Mouse (Mus musculus) ES-E14 (cell line): ENCODE data around the gene Siah1a. TPM values are rescaled to one million over a fixed set of nuclear protein-coding genes. Genes with fewer than 3 reads are reported as not detected.

ENCODE experiments used
- DNase-seq: peaks from one replicate; pipeline ENCODE4 v3.0.0-alpha.2; 2013; ENCODE audit warnings: low read depth, low spot score
- H3K27ac ChIP-seq: 2 replicates; pipeline ENCODE4 v1.5.1; 2012; ENCODE audit warnings: low read depth, mild to moderate bottlenecking, low read length, moderate library complexity, mixed read lengths; ENCODE audit not compliant: poor library complexity, insufficient read depth, severe bottlenecking
- H3K36me3 ChIP-seq: 2 replicates; pipeline ENCODE4 v1.6.1; 2012; ENCODE audit warnings: mild to moderate bottlenecking, low read length, moderate library complexity, mixed read lengths; ENCODE audit not compliant: control insufficient read depth, poor library complexity, insufficient read depth, severe bottlenecking
- H3K4me1 ChIP-seq, 2 experiments: fragments of 150-350 bp in 1 of 2; sonication (generic) in 1 of 2; 2 replicates each; pipeline ENCODE4 v1.6.1; 2012; ENCODE audit warnings: low read length in 2 of 2, mild to moderate bottlenecking in 1 of 2, mixed read lengths in 1 of 2; ENCODE audit not compliant: control insufficient read depth in 2 of 2, insufficient read depth in 2 of 2, poor library complexity in 1 of 2
- H3K4me3 ChIP-seq, 2 experiments: fragments of 150-350 bp in 1 of 2; sonication (generic) in 1 of 2; 2 replicates each; pipeline ENCODE4 v1.5.1; 2012; ENCODE audit warnings: low read length in 2 of 2, low read depth in 1 of 2, mild to moderate bottlenecking in 1 of 2, mixed read lengths in 1 of 2; ENCODE audit not compliant: insufficient read depth in 1 of 2, poor library complexity in 1 of 2, severe bottlenecking in 1 of 2
- H3K9ac ChIP-seq: 2 replicates; pipeline ENCODE4 v1.6.1; 2012; ENCODE audit warnings: low read depth, mild to moderate bottlenecking, low read length, mixed read lengths; ENCODE audit not compliant: poor library complexity, insufficient read depth, severe bottlenecking
- H3K9me3 ChIP-seq: fragments of 150-350 bp; sonication (generic); 2 replicates; pipeline ENCODE4 v1.6.1; 2012; ENCODE audit warnings: low read depth, mild to moderate bottlenecking, low read length; ENCODE audit not compliant: control insufficient read depth, insufficient read depth
- CHD2 ChIP-seq: IDR thresholded peaks from 2 replicates; pipeline ENCODE4 v1.6.1; 2014; ENCODE audit warnings: mild to moderate bottlenecking, low read depth, low read length, inconsistent platforms
- HCFC1 ChIP-seq: IDR thresholded peaks from 2 replicates; pipeline ENCODE4 v1.6.1; 2012; ENCODE audit warnings: low read length, inconsistent platforms, borderline replicate concordance; ENCODE audit not compliant: insufficient read depth
- MAFK ChIP-seq: IDR thresholded peaks from 2 replicates; pipeline ENCODE4 v1.6.1; 2014; ENCODE audit warnings: mild to moderate bottlenecking, low read depth, low read length, inconsistent platforms; ENCODE audit not compliant: insufficient read depth
- ZC3H11A ChIP-seq: IDR thresholded peaks from 2 replicates; pipeline ENCODE4 v1.6.1; 2012; ENCODE audit warnings: low read depth, mild to moderate bottlenecking, inconsistent platforms, low read length, borderline replicate concordance
- ZNF384 ChIP-seq: IDR thresholded peaks from 2 replicates; pipeline ENCODE4 v1.6.1; 2012; ENCODE audit warnings: low read depth, low read length, inconsistent platforms
- in situ Hi-C, 2 experiments: fragments of 600-800 bp; cut with MboI; formaldehyde crosslinking; loops; one replicate each; pipeline ENCODE4 v1.15.1; 2025; ENCODE audit warnings: low sequenced_read_pairs in 2 of 2, inconsistent platforms in 1 of 2; ENCODE audit not compliant: unreplicated experiment in 2 of 2
- total RNA-seq: library from RNA; depleted of rRNA; stranded (reverse); fragments of 300-350 nt; gene quantifications from 2 replicates; pipeline ENCODE4 v1.2.3, GENCODE M21; 2012

Gene Siah1a
- total RNA-seq, 1 experiment: 15.7 TPM

DNA sequence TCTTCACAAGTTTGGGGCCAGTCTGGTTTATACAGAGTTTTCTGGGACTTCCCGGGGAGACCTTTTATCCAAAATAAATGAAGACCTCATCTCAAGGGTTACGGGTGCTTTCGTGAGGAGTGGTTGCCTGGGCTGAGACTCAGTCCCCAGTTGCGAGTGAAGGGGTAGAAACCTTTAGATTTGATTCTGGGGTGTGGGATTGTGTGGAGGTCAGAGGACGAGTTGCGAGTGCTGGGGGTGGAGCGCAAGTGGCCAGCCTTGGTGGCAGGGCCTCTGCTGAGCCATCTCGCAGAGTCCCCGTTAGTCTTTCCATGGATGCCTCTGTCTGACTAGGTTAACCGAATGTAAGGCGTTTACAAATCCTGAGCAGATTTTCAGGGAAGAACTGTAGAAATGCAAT lies 777 bp upstream of the Siah1a start:
- TF ChIP-seq ZNF384 (no peak), CHD2 (no peak), ZC3H11A (no peak), MAFK (no peak), HCFC1 (no peak)
- Histone ChIP-seq H3K27ac (no peak overlapping the region), H3K4me3 (peak overlapping the region; percentile 98 to 100), H3K4me1 (peaks cover 0 to under 1% of the 10 kb centered on the region in 2 experiments; a peak in 1 of 4 replicates), H3K36me3 (no peaks in the 10 kb centered on the region), H3K9me3 (no peaks in the 10 kb centered on the region), H3K9ac (peak overlapping the region; percentile 99)
- no peak for DNase-seq
- in situ Hi-C loops: no loop called here

DNA sequence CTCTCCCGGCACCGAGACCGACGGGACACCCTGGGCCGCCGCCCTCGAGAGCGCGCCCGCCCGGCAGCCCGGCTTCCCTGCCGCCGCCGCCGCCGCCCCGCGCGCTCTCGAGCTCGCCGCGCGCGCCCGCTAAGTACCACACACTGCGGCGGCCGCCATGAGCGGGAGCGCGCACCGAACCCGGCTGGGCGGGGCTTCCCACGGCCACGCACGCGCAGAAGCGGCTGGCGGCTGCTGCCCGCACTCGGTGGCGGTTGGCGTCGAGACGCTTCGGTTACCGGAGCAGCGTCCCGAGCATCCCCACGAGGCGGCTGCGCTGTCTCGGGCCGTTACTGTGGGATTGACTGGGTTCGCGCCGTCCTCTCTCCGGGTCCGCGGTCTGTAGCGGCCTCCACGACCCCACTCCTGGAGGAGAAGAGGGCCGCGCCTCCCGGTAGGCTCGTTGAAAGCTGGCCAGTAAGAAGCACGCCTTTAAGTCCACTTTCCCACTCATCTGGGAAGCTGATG lies 254 bp upstream of the Siah1a start:
- Histone ChIP-seq H3K4me1 (peaks cover 0 to 3% of the 10 kb centered on the region in 2 experiments; a peak in 2 of 4 replicates), H3K9ac (peak overlapping the region; percentile 99), H3K9me3 (no peaks in the 10 kb centered on the region), H3K4me3 (peak overlapping the region; percentile 98 to 100), H3K36me3 (no peaks in the 10 kb centered on the region), H3K27ac (peak overlapping the region; percentile 77)
- DNase-seq: no peak
- TF ChIP-seq CHD2: no peak
- in situ Hi-C loops: no loop called here

DNA sequence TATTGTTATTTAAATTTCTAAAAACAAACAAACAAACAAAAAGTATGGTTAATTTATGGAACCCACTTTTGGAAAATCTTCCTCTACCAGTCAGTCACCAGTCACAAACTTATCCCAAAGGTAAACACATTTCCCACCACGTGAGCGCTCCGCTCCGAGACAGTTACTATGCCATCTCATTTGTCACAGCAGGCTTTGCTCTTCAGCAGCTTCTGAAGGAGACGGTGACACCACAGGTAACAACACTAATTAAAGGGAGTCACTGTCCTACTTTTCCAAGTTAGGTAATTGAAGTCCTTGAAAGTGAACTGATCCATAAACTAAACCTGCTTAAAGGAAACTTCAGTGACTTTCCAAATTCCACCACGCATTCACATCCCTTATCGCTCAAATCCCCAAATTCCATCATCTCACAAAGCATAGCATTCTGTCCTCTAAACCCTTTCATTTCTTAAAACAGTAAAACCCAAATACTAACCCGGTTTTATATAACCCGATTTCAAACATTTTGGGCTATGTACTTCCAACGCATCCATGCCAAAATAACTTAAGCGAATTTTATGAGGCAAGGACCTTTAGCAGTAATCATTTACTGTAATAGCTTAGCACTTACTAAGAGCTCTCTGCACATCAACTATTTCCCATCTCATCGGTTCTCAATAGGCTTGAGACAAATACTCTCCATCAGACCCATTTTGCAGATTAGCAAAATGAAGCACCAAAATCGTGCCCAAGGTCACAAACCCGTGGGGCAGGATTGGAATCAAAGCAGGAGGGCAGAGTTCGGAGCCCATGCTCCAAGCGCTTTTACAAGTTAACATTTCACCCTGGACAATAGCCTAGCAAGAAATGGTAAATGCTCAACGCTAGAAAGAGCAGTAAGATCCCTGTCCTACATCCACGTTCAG lies 1.2 kb downstream of the Siah1a start:
- Histone ChIP-seq H3K4me3 (peak overlapping the region; percentile 98 to 100), H3K4me1 (peaks cover 0 to 3% of the 10 kb centered on the region in 2 experiments; a peak in 2 of 4 replicates), H3K36me3 (no peaks in the 10 kb centered on the region), H3K27ac (0 out of 2 replicates have a peak overlapping the region, but pooled peaks have one; percentile 77), H3K9ac (peak overlapping the region; percentile 99), H3K9me3 (no peaks in the 10 kb centered on the region)
- in situ Hi-C loops: no loop called here
- TF ChIP-seq ZC3H11A (no peak), ZNF384 (no peak), MAFK (no peak), HCFC1 (no peak)
- no peak for DNase-seq

DNA sequence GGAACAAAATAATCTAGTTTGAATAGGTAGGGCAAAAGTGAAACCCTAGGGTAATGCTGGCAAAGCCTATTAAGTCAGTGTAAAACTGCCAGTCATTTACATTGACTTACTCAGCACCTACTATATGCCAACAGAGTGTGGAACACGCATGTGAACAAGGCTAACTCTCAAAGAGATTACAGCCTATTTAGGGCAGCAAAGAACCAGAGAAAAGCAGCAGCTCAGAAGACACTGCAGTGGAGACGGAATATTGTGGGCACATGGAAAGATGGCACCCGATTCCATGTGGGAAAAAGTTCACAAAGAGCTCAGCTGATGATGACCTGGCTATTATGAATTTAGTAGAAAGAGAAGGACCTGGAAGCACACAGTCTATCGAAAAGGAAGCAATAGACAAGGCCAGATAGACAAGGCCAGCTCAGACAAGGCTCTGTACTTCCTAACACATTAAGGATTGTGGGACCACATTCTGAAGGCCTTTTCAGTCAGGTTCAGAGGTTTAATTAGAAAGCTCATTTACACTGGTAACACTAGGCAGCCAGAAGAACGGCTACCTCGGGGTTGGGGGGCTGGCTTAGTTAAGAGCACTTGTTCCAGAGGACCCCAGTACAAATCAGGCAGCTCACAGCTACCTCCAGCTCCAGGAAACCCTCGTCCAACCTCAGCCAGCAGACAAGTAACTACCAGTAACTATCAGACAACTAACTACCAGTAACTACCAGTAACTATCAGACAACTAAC lies 3.0 kb downstream of the Siah1a start:
- TF ChIP-seq MAFK (no peak), HCFC1 (no peak), ZNF384 (no peak), ZC3H11A (no peak), CHD2 (no peak)
- in situ Hi-C loops: no loop called here

More for the DNA sequence above, 3.0 kb downstream of the Siah1a start:
- H3K4me3 ChIP-seq: no peak overlapping the region
- DNase-seq: no peak
- no peaks in the 10 kb centered on the region for H3K9me3 ChIP-seq
- H3K9ac ChIP-seq: no peak overlapping the region
- no peak overlapping the region for H3K27ac ChIP-seq
- H3K36me3 ChIP-seq: no peaks in the 10 kb centered on the region
- peaks cover 0 to 3% of the 10 kb centered on the region in 2 experiments; a peak in 2 of 4 replicates for H3K4me1 ChIP-seq
